Mouse (Mus musculus) left cerebral cortex, postnatal 10 days (tissue): Measurements from ENCODE around the gene Nos1. TPM values are rescaled to one million over a fixed set of nuclear protein-coding genes. Genes with fewer than 3 reads are reported as not detected.

Experiments
- DNase-seq, 2 experiments: peaks; one replicate each; pipeline ENCODE4 v3.0.0; 2021 to 2022; ENCODE audit warnings: low spot score in 2 of 2, mixed read lengths in 1 of 2; ENCODE audit errors: extremely low spot score in 1 of 2
- intact Hi-C: fragments of 180-260 bp; cut with DNase I; formaldehyde crosslinking; loops from one replicate; pipeline ENCODE4 v1.15.1; 2025
- total RNA-seq, 2 experiments: library from RNA; stranded (reverse); gene quantifications; 2 replicates each; pipeline ENCODE4 v1.2.3; 2021

The Nos1 gene
- total RNA-seq, 2 experiments from 2014 or later, result 24.0 to 24.3 TPM

- no peak for DNase-seq
- intact Hi-C loops, result no loop called here
Measured at GRCm38 (mm10) chr5:117888126-117888525, 107.3 kb downstream of the Nos1 start.

GRCm38 (mm10) chr5:117888946-117889345, 108.1 kb downstream of the Nos1 start:
- DNase-seq, result no peak
- intact Hi-C loops, result no loop called here

- intact Hi-C loops, result no loop called here
- DNase-seq, result peak in 1 of 2 experiments; percentile 61
Measured at GRCm38 (mm10) chr5:117889571-117889970, 108.7 kb downstream of the Nos1 start.

GRCm38 (mm10) chr5:117890871-117891270, 110.0 kb downstream of the Nos1 start:
- intact Hi-C loops, result no loop called here
- no peak for DNase-seq

- intact Hi-C loops, result no loop called here
- DNase-seq, result no peak
Measured at GRCm38 (mm10) chr5:117891545-117891944, 110.7 kb downstream of the Nos1 start.

- no peak for DNase-seq
- intact Hi-C loops, result no loop called here
Measured at GRCm38 (mm10) chr5:117894050-117894449, 113.2 kb downstream of the Nos1 start.

GRCm38 (mm10) chr5:117898055-117898806, 117.4 kb downstream of the Nos1 start:
- DNase-seq, result no peak
- intact Hi-C loops, result no loop called here

- DNase-seq, result no peak
- intact Hi-C loops, result no loop called here
Measured at GRCm38 (mm10) chr5:117899361-117899760, 118.5 kb downstream of the Nos1 start.

GRCm38 (mm10) chr5:117900921-117901705, 120.3 kb downstream of the Nos1 start:
- intact Hi-C loops, result no loop called here
- DNase-seq, result no peak

- no peak for DNase-seq
- intact Hi-C loops, result no loop called here
Measured at GRCm38 (mm10) chr5:117903534-117903933, 122.7 kb downstream of the Nos1 start.

GRCm38 (mm10) chr5:117905728-117906127, 124.9 kb downstream of the Nos1 start:
- intact Hi-C loops, result no loop called here
- no peak for DNase-seq

- DNase-seq, result no peak
- intact Hi-C loops, result no loop called here
Measured at GRCm38 (mm10) chr5:117909524-117909923, 128.7 kb downstream of the Nos1 start.

GRCm38 (mm10) chr5:117916349-117916748, 135.5 kb downstream of the Nos1 start:
- peak in 1 of 2 experiments; percentile 37 for DNase-seq
- intact Hi-C loops, result no loop called here

GRCm38 (mm10) chr5:117916906-117917305, 136.1 kb downstream of the Nos1 start:
- intact Hi-C loops, result no loop called here

GRCm38 (mm10) chr5:117921786-117922528, 141.1 kb downstream of the Nos1 start:
- intact Hi-C loops, result no loop called here
- DNase-seq, result no peak

More at GRCm38 (mm10) chr5:117916906-117917305, 136.1 kb downstream of the Nos1 start:
- no peak for DNase-seq

- DNase-seq, result no peak
- intact Hi-C loops, result no loop called here
Measured at GRCm38 (mm10) chr5:117923688-117924087, 142.9 kb downstream of the Nos1 start.

- no peak for DNase-seq
- intact Hi-C loops, result no loop called here
Measured at GRCm38 (mm10) chr5:117928553-117928952, 147.7 kb downstream of the Nos1 start.

- no peak for DNase-seq
- intact Hi-C loops, result no loop called here
Measured at GRCm38 (mm10) chr5:117932222-117932621, 151.4 kb downstream of the Nos1 start.

GRCm38 (mm10) chr5:117932862-117933261, 152.0 kb downstream of the Nos1 start:
- peak; percentile 85 to 91 for DNase-seq
- intact Hi-C loops, result no loop called here
